Mouse (Mus musculus) gonadal fat pad, adult 2 months (tissue): ENCODE data around the gene Dll1. TPM values are rescaled to one million over a fixed set of nuclear protein-coding genes. Genes with fewer than 3 reads are reported as not detected.
A peak's percentile ranks its signal among the peaks of the same experiment; 100 is the strongest.

Source experiments
- DNase-seq: peaks from one replicate; pipeline ENCODE4 v3.0.0-alpha.2; 2012; ENCODE audit warnings: low read depth
- polyA plus RNA-seq: library from polyadenylated mRNA; depleted of rRNA; stranded (reverse); fragments of >200 nt; gene quantifications from 2 replicates; pipeline ENCODE4 v1.2.3, GENCODE M21; 2012; rRNA removed

Gene Dll1
- polyA plus RNA-seq, 1 experiment = 17.0 TPM

DNA sequence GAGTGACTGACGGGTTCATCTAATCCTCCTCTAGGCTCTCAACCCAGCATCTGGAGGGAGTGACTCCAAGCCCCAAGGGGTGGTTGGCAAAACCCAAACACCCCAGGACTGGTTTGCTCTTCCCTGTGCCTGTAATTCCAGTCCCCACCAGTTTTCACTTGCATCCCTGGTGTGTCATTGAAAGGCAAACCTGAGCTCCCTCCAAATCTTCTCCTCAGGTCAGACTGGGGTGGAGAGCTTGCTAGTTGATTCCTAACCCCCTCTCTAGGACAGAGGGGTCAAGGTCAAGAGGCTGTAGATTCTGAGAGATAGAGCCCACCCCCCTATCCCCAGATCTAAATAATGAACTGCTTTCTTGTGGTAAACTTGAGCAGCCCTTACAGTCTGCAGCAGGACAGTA is 38.8 kb downstream of the Dll1 start:
- DNase-seq = no peak

DNA sequence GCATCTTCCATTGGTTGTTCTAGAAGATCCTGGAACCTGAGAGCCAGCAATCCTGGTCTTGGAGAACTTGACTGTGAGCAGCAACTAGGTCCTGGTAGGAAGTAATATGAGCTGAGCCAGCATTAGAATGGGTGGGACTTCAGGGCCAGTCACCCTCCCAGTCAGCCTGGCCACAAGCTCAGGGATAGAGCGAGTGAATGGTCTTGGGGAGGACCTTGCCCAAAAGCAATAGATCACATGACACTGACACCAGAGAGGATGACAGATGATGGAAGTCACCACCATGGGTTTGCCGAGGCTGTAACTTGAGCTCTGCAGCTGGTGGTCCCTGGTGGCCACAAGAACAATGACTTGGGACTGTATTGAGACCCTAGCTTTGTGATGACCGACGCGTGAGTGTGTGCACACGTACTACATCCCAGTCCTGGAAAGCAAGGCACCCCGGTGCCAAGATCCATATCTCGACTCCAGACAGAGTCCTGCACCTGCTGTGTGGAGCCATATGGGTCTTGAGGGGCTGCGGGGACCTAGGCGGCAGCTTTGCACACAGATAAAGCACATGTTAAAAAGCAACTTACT is 46.8 kb downstream of the Dll1 start:
- DNase-seq = no peak

DNA sequence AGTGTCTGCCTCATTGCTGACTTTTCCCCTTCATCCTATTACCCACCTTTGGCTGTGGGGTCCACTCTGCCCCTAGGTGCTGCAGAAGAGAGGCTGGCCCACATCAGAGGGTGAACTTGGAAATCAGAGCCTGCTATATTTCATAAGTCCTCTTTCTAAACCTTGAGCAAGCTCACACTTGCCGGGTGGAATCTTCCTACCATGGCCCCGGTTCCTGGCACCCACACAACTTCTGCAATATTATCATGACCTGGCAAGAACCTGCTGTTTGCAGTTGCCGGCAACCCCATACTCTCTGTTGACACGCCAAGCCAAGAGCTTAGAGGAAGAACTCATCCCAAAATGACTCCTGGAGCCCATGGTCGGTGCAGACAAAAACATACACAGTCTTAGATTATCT is 49.6 kb downstream of the Dll1 start:
- DNase-seq = peak; percentile 80

DNA sequence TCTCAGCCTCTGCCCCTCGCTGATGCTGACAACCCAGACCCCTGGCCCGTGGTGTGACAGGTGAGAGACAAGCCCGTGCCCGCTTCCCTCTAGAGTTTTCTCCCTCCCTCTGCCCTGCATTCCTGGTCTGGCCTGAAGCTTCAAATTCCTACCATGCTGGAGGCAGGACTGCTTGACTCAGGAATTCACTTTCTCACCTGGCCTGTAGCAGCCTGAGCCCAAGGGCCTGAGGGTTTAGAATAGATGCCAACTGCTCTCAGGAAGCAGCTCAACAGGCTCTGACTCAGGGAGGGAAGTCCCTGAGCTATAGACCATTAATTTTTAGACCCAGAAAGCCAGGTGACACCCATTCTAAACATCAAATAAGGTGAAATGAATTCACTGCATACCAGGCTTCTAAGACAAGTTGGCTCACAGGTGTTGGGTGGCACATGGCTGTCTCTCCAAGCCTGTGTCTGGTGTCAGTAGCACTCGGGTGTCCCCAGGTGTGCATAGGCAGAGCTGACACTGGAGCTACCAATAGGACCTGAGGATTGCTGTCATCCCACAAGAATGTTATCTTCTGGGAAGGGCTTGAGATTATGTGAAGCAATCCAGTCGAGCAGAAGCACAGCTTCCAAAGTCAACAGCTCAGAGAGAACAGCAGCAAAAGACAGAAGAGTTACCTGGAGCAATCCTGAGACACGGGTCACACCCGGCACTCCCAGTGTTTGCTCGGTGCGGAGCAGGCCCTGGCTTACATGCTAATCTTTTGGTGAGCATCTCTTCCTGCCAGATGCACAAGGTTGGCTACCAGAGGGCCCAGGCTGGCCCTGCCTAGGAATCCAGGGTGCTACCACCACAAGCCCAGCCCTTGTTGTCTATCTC is 50.5 kb downstream of the Dll1 start:
- DNase-seq = peak; percentile 94

DNA sequence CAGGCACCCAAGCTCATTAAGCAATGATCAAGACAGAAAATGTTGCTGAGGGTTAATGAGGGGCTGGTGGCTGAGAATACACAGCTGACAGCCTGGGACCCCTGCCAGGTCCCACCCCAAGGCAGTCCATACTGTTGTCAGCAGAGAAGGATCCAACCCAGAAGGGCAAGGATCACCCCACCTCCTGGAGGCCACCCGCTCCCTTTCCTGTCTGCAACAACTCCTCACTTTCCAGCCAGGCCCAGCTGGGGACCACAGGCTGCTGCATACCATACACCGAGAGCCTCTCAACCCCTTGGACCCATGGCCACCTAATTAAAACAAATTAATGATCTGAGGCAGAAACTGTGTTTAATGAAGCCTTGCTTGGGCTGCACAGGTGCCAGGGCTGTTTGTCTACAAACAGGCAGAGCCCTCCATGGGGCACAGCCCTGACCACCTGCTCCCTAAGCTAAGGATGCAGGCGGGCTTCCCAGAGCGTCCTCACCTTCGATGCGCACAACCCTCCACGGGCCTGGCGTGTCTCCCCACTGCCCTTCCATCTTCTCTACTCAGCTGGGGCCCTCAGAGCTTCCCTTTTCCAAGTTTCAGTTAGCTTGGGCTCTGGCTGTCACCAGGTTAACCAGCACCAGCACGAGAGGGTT is 53.4 kb downstream of the Dll1 start:
- no peak for DNase-seq

Other genes starting within 250 kb of the Dll1 start
- gene Fam120b, start 19.3 kb upstream of the Dll1 start, polyA plus RNA-seq = 12.7 and 15.1 TPM in 2 replicates
- 174 and 194 TPM in 2 replicates for gene Psmb1, start 122.9 kb upstream of the Dll1 start, polyA plus RNA-seq
- 34.4 and 35.8 TPM in 2 replicates for gene Tbp, start 123.0 kb upstream of the Dll1 start, polyA plus RNA-seq
- gene Pdcd2, start 150.4 kb upstream of the Dll1 start, polyA plus RNA-seq = 21.0 and 23.3 TPM in 2 replicates
- gene Prdm9, start 187.5 kb upstream of the Dll1 start, polyA plus RNA-seq = 2.2 and 2.5 TPM in 2 replicates